Mouse (Mus musculus) CH12.LX (cell line): ENCODE measurements around the gene Pip5k1c. TPM values are rescaled to one million over a fixed set of nuclear protein-coding genes. Genes with fewer than 3 reads are reported as not detected.
A peak's percentile ranks its signal among the peaks of the same experiment; 100 is the strongest.

ENCODE experiments used
- DNase-seq: peaks from one replicate; pipeline ENCODE4 v3.0.0-alpha.2; 2013; ENCODE audit errors: extremely low read depth
- H3K27ac ChIP-seq: 2 replicates; pipeline ENCODE4 v1.5.1; 2012; ENCODE audit warnings: low read depth, mild to moderate bottlenecking, control low read depth, moderate library complexity; ENCODE audit not compliant: insufficient read depth
- H3K27me3 ChIP-seq: replicated peaks from 2 replicates; pipeline ENCODE3; 2012; ENCODE audit warnings: inconsistent platforms
- H3K36me3 ChIP-seq, 2 experiments: replicated peaks in 1 of 2; 2 replicates each; pipeline versions ENCODE3 to v1.6.1; 2012; ENCODE audit warnings: inconsistent platforms in 1 of 2, low read length in 1 of 2, mild to moderate bottlenecking in 1 of 2, mixed read lengths in 1 of 2, moderate library complexity in 1 of 2; ENCODE audit not compliant: control insufficient read depth in 1 of 2, insufficient read depth in 1 of 2
- H3K4me1 ChIP-seq, 2 experiments: 2 replicates each; pipeline ENCODE4 v1.6.1; 2012; ENCODE audit warnings: inconsistent platforms in 1 of 2, moderate library complexity in 1 of 2; ENCODE audit not compliant: insufficient read depth in 2 of 2, control insufficient read depth in 1 of 2
- H3K4me2 ChIP-seq: 2 replicates; pipeline ENCODE4 v1.6.1; 2012; ENCODE audit warnings: low read depth, mild to moderate bottlenecking, control low read depth; ENCODE audit not compliant: poor library complexity, insufficient read depth, severe bottlenecking
- H3K4me3 ChIP-seq, 3 experiments: fragments of 150-350 bp in 1 of 3; sonication (generic) in 1 of 3; replicated peaks in 1 of 3; 2 replicates each; pipeline versions ENCODE3 to v1.5.1; 2011 to 2012; ENCODE audit warnings: low read depth in 2 of 3, low read length in 2 of 3, mild to moderate bottlenecking in 2 of 3, moderate library complexity in 2 of 3, control low read depth in 1 of 3, improper control_type of control experiment in 1 of 3, inconsistent platforms in 1 of 3, mixed read lengths in 1 of 3; ENCODE audit not compliant: poor library complexity in 1 of 3
- H3K79me2 ChIP-seq: replicated peaks from 2 replicates; pipeline ENCODE4 v1.6.1; 2012; ENCODE audit warnings: mild to moderate bottlenecking, moderate library complexity; ENCODE audit not compliant: control insufficient read depth, poor library complexity, insufficient read depth, severe bottlenecking; ENCODE audit errors: extremely low read depth
- H3K9ac ChIP-seq: 2 replicates; pipeline ENCODE4 v1.6.1; 2012; ENCODE audit warnings: low read depth, mild to moderate bottlenecking, control low read depth, moderate library complexity; ENCODE audit not compliant: insufficient read depth
- H3K9me3 ChIP-seq: replicated peaks from 2 replicates; pipeline ENCODE3; 2012; ENCODE audit warnings: low read length, inconsistent platforms, mixed read lengths
- CHD2 ChIP-seq: IDR thresholded peaks from 2 replicates; pipeline ENCODE4 v1.6.1; 2011; ENCODE audit warnings: low read length, improper control_type of control experiment
- CTCF ChIP-seq, 2 experiments: IDR thresholded peaks in 1 of 2; conservative IDR thresholded peaks in 1 of 2; 2 replicates each; pipeline ENCODE4 v1.5.1; 2011 to 2012; ENCODE audit warnings: low read depth in 2 of 2, low read length in 2 of 2, improper control_type of control experiment in 1 of 2, inconsistent platforms in 1 of 2, mild to moderate bottlenecking in 1 of 2, moderate library complexity in 1 of 2
- ELF1 ChIP-seq: IDR thresholded peaks from 2 replicates; pipeline ENCODE4 v1.6.1; 2014; ENCODE audit warnings: low read depth, mild to moderate bottlenecking, inconsistent platforms, low read length, improper control_type of control experiment
- EP300 ChIP-seq: IDR thresholded peaks from 2 replicates; pipeline ENCODE4 v1.6.1; 2011; ENCODE audit warnings: low read length, improper control_type of control experiment
- ETS1 ChIP-seq: conservative IDR thresholded peaks from 2 replicates; pipeline ENCODE4 v1.6.1; 2012; ENCODE audit warnings: low read depth, mild to moderate bottlenecking, inconsistent platforms, low read length, improper control_type of control experiment, moderate library complexity
- HCFC1 ChIP-seq: IDR thresholded peaks from 2 replicates; pipeline ENCODE4 v1.6.1; 2012; ENCODE audit warnings: low read depth, mild to moderate bottlenecking, inconsistent platforms, low read length, improper control_type of control experiment
- KAT2A ChIP-seq: IDR thresholded peaks from 2 replicates; pipeline ENCODE4 v1.6.1; 2012; ENCODE audit warnings: low read length, improper control_type of control experiment, inconsistent platforms; ENCODE audit not compliant: insufficient replicate concordance
- MAFK ChIP-seq: IDR thresholded peaks from 2 replicates; pipeline ENCODE4 v1.6.1; 2011; ENCODE audit warnings: low read length, improper control_type of control experiment; ENCODE audit not compliant: insufficient replicate concordance
- MAX ChIP-seq: IDR thresholded peaks from 2 replicates; pipeline ENCODE4 v1.6.1; 2011; ENCODE audit warnings: low read length, improper control_type of control experiment
- NRF1 ChIP-seq: IDR thresholded peaks from 2 replicates; pipeline ENCODE4 v1.6.1; 2014; ENCODE audit warnings: low read depth, mild to moderate bottlenecking, inconsistent platforms, low read length, improper control_type of control experiment, moderate library complexity
- RCOR1 ChIP-seq: conservative IDR thresholded peaks from 2 replicates; pipeline ENCODE4 v1.6.1; 2012; ENCODE audit warnings: low read depth, mild to moderate bottlenecking, inconsistent platforms, low read length, improper control_type of control experiment
- UBTF ChIP-seq: IDR thresholded peaks from 2 replicates; pipeline ENCODE4 v1.6.1; 2012; ENCODE audit warnings: low read depth, mild to moderate bottlenecking, inconsistent platforms, low read length, improper control_type of control experiment, moderate library complexity
- USF1 ChIP-seq: IDR thresholded peaks from 2 replicates; pipeline ENCODE4 v1.6.1; 2014; ENCODE audit warnings: low read depth, mild to moderate bottlenecking, inconsistent platforms, low read length, improper control_type of control experiment
- ZKSCAN1 ChIP-seq: IDR thresholded peaks from 2 replicates; pipeline ENCODE4 v1.6.1; 2012; ENCODE audit warnings: low read depth, inconsistent platforms, low read length, improper control_type of control experiment, borderline replicate concordance
- ZNF384 ChIP-seq: IDR thresholded peaks from 2 replicates; pipeline ENCODE4 v1.6.1; 2012; ENCODE audit warnings: low read depth, low read length, improper control_type of control experiment, inconsistent platforms
- dilution Hi-C: fragments of 300-500 bp; cut with MboI; formaldehyde crosslinking; loops from 2 replicates; pipeline ENCODE4 v1.14.3; 2020; ENCODE audit warnings: low sequenced_read_pairs; ENCODE audit not compliant: extremely low pct_unique_long_range_greater_than_20kb, extremely low pct_ligation_motif_present
- in situ Hi-C: fragments of 300-500 bp; cut with MboI; formaldehyde crosslinking; loops from 3 replicates; pipeline ENCODE4 v1.14.3; 2019; ENCODE audit warnings: low sequenced_read_pairs, low pct_ligation_motif_present, low pct_unique_long_range_greater_than_20kb, mixed read lengths
- polyA plus RNA-seq: library from polyadenylated mRNA; unstranded; fragments of >175 nt; gene quantifications from 2 replicates; pipeline ENCODE4 v1.2.1, GENCODE M21; 2012; ENCODE audit warnings: low read depth; ENCODE audit not compliant: insufficient read length
- total RNA-seq, 2 experiments: library from RNA; depleted of rRNA; stranded (reverse); fragments of 300-350 nt in 1 of 2; fragments of >200 nt in 1 of 2; gene quantifications; 2 replicates each; pipeline ENCODE4 v1.2.3; 2012 to 2014

The Pip5k1c gene
- total and polyA plus RNA-seq, 3 experiments, result 11.4 to 51.4 (median 12.6) TPM

DNA sequence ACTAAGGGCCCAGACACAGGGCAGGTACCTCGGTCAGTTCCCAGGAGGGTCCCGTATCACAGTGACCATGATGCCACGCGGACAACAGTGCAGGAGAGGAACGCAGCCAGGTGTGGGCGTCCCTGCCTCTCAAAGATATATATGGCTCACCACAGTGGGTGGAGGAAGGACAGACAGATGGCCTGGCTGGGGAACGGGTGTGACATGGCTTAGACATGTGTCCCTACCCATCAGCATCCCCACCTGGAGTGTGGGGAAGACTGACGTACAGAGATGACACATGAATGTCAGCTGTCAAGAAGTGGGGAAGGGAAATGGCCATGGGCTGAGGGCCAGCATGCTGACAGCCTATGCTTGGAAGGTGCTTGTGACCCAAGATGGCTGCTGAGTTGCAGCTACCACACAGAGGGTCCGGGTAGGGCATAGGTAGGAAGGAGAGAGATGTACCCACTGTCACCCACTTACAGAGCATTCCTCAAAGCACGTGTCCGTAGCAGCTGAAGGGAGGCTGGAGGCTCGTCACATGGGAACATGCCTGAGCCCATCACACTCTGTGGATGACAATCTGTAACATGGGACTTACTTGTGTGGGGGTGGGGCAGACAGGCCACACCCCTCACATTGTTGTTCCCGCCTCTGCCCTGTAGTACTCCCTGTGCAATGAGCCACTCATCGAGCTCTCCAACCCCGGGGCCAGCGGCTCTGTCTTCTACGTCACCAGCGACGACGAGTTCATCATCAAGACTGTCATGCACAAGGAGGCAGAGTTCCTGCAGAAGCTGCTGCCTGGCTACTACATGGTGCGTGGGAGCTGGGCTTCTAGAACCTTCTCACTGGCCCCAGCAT, 14.3 kb downstream of the Pip5k1c start:
- DNase-seq, result no peak
- Histone ChIP-seq H3K4me3 (no peak overlapping the region), H3K36me3 (peaks cover 61 to 75% of the 10 kb centered on the region in 2 experiments), H3K4me1 (peaks cover 21 to 70% of the 10 kb centered on the region in 2 experiments), H3K4me2 (no peak overlapping the region), H3K79me2 (peaks cover 12% of the 10 kb centered on the region), H3K9me3 (no peaks in the 10 kb centered on the region), H3K9ac (no peak overlapping the region), H3K27me3 (no peaks in the 10 kb centered on the region), H3K27ac (no peak overlapping the region)
- in situ Hi-C loops, result no loop called here
- dilution Hi-C loops, result no loop called here
- TF ChIP-seq ELF1, result no peak
- no peak for TF ChIP-seq UBTF
- TF ChIP-seq ZKSCAN1, result no peak
- TF ChIP-seq KAT2A, result no peak
- no peak for TF ChIP-seq USF1
- TF ChIP-seq ETS1, result peak; percentile 30; the same call in 1 of the 2 replicates
- TF ChIP-seq EP300, result no peak
- TF ChIP-seq CHD2, result no peak

DNA sequence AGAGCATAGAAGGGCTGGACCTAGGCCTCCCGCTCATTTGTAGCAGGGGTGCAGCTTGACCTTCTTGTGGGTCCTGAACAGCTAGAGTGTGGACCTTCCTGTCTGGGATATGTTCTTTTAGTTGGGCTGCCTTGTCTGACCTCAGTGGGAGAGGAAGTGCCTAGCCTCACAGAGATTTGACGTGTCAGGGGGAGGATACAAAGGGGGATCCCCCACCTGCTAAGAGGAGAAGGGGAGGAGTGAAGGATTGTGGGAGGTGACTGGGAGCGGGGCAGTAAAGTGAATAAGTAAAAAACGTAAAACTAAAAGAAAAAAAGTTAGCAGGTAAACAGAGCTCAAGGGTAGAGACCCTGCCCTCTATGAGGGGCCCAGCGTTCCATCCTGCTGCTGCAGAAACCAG, 16.8 kb downstream of the Pip5k1c start:
- in situ Hi-C loops, result no loop called here
- H3K36me3 ChIP-seq, result peaks cover 87 to 96% of the 10 kb centered on the region in 2 experiments

DNA sequence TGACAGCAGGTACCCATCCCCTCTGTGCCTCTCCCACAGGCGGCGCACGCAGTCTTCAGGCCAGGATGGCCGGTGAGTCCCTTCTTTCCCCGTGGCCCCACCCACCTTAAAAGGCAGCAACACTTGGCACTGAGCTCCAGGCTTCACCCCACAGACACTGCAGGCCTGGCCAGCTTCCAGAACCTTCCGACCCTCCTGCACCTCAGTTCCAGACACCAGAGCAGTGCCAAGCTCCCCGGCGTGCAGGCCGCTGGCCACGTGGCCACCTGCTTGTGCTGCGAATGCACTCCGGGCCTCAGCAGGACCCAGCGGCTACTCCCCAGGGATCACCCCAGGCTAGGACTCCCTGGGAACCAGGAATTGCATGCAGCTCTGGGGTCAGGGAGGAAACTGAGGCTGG, 20.8 kb downstream of the Pip5k1c start:
- no peak for TF ChIP-seq ZNF384
- no peak for TF ChIP-seq KAT2A
- TF ChIP-seq CTCF (conservative IDR thresholded peaks at IDR 0.05 in 1 of 2, IDR thresholded peaks at IDR 0.05 in 1 of 2; ENCODE audit: low read depth in 2 of 2, low read length in 2 of 2), result no peak
- TF ChIP-seq ZKSCAN1, result no peak
- TF ChIP-seq NRF1, result no peak
- TF ChIP-seq EP300, result no peak
- no peak for TF ChIP-seq RCOR1
- no peak for TF ChIP-seq ELF1
- no peak for TF ChIP-seq MAFK
- no peak for TF ChIP-seq CHD2
- Histone ChIP-seq H3K36me3 (peaks cover 87 to 100% of the 10 kb centered on the region in 2 experiments), H3K4me3 (no peak overlapping the region), H3K79me2 (no peaks in the 10 kb centered on the region), H3K27me3 (no peaks in the 10 kb centered on the region), H3K4me2 (no peak overlapping the region), H3K4me1 (peaks cover under 1 to 25% of the 10 kb centered on the region in 2 experiments; a peak in 2 of 4 replicates), H3K9ac (no peak overlapping the region), H3K27ac (no peak overlapping the region), H3K9me3 (no peaks in the 10 kb centered on the region)
- in situ Hi-C loops, result no loop called here
- no peak for DNase-seq
- dilution Hi-C loops, result no loop called here

More for the DNA sequence above, 16.8 kb downstream of the Pip5k1c start:
- Histone ChIP-seq H3K4me3 (no peak overlapping the region), H3K4me1 (peaks cover 0 to 45% of the 10 kb centered on the region in 2 experiments; a peak in 2 of 4 replicates), H3K9ac (no peak overlapping the region), H3K4me2 (no peak overlapping the region), H3K79me2 (no peaks in the 10 kb centered on the region), H3K27me3 (no peaks in the 10 kb centered on the region), H3K9me3 (no peaks in the 10 kb centered on the region), H3K27ac (no peak overlapping the region)
- TF ChIP-seq NRF1, result no peak
- TF ChIP-seq MAX, result no peak
- no peak for TF ChIP-seq HCFC1
- dilution Hi-C loops, result no loop called here
- peak; percentile 72 for DNase-seq
